Mouse (Mus musculus) ES-E14 (cell line): ENCODE measurements at regions not wholly inside any gene's neighbourhood (a gene's known extent, or its start where the extent isn't known, plus 50 kb on each side); places are given as distances from the start of the nearest gene placed in this dataset.

Source experiments
- DNase-seq: peaks from one replicate; pipeline ENCODE4 v3.0.0-alpha.2; 2013; ENCODE audit warnings: low read depth, low spot score
- H3K27ac ChIP-seq: 2 replicates; pipeline ENCODE4 v1.5.1; 2012; ENCODE audit warnings: low read depth, mild to moderate bottlenecking, low read length, moderate library complexity, mixed read lengths; ENCODE audit not compliant: poor library complexity, insufficient read depth, severe bottlenecking
- H3K36me3 ChIP-seq: 2 replicates; pipeline ENCODE4 v1.6.1; 2012; ENCODE audit warnings: mild to moderate bottlenecking, low read length, moderate library complexity, mixed read lengths; ENCODE audit not compliant: control insufficient read depth, poor library complexity, insufficient read depth, severe bottlenecking
- H3K4me1 ChIP-seq, 2 experiments: fragments of 150-350 bp in 1 of 2; sonication (generic) in 1 of 2; 2 replicates each; pipeline ENCODE4 v1.6.1; 2012; ENCODE audit warnings: low read length in 2 of 2, mild to moderate bottlenecking in 1 of 2, mixed read lengths in 1 of 2; ENCODE audit not compliant: control insufficient read depth in 2 of 2, insufficient read depth in 2 of 2, poor library complexity in 1 of 2
- H3K4me3 ChIP-seq, 2 experiments: fragments of 150-350 bp in 1 of 2; sonication (generic) in 1 of 2; 2 replicates each; pipeline ENCODE4 v1.5.1; 2012; ENCODE audit warnings: low read length in 2 of 2, low read depth in 1 of 2, mild to moderate bottlenecking in 1 of 2, mixed read lengths in 1 of 2; ENCODE audit not compliant: insufficient read depth in 1 of 2, poor library complexity in 1 of 2, severe bottlenecking in 1 of 2
- H3K9ac ChIP-seq: 2 replicates; pipeline ENCODE4 v1.6.1; 2012; ENCODE audit warnings: low read depth, mild to moderate bottlenecking, low read length, mixed read lengths; ENCODE audit not compliant: poor library complexity, insufficient read depth, severe bottlenecking
- H3K9me3 ChIP-seq: fragments of 150-350 bp; sonication (generic); 2 replicates; pipeline ENCODE4 v1.6.1; 2012; ENCODE audit warnings: low read depth, mild to moderate bottlenecking, low read length; ENCODE audit not compliant: control insufficient read depth, insufficient read depth
- CHD2 ChIP-seq: IDR thresholded peaks from 2 replicates; pipeline ENCODE4 v1.6.1; 2014; ENCODE audit warnings: mild to moderate bottlenecking, low read depth, low read length, inconsistent platforms
- HCFC1 ChIP-seq: IDR thresholded peaks from 2 replicates; pipeline ENCODE4 v1.6.1; 2012; ENCODE audit warnings: low read length, inconsistent platforms, borderline replicate concordance; ENCODE audit not compliant: insufficient read depth
- MAFK ChIP-seq: IDR thresholded peaks from 2 replicates; pipeline ENCODE4 v1.6.1; 2014; ENCODE audit warnings: mild to moderate bottlenecking, low read depth, low read length, inconsistent platforms; ENCODE audit not compliant: insufficient read depth
- ZC3H11A ChIP-seq: IDR thresholded peaks from 2 replicates; pipeline ENCODE4 v1.6.1; 2012; ENCODE audit warnings: low read depth, mild to moderate bottlenecking, inconsistent platforms, low read length, borderline replicate concordance
- ZNF384 ChIP-seq: IDR thresholded peaks from 2 replicates; pipeline ENCODE4 v1.6.1; 2012; ENCODE audit warnings: low read depth, low read length, inconsistent platforms
- in situ Hi-C, 2 experiments: fragments of 600-800 bp; cut with MboI; formaldehyde crosslinking; loops; one replicate each; pipeline ENCODE4 v1.15.1; 2025; ENCODE audit warnings: low sequenced_read_pairs in 2 of 2, inconsistent platforms in 1 of 2; ENCODE audit not compliant: unreplicated experiment in 2 of 2

- no peak overlapping the region for H3K4me3 ChIP-seq
- TF ChIP-seq ZC3H11A, result no peak
- TF ChIP-seq HCFC1, result no peak
- TF ChIP-seq MAFK, result no peak
- no peak for TF ChIP-seq CHD2
- TF ChIP-seq ZNF384, result no peak
- in situ Hi-C loops, result no loop called here
- no peaks in the 10 kb centered on the region for H3K4me1 ChIP-seq
- H3K9me3 ChIP-seq, result no peaks in the 10 kb centered on the region
- H3K36me3 ChIP-seq, result no peaks in the 10 kb centered on the region
- H3K27ac ChIP-seq, result no peak overlapping the region
- H3K9ac ChIP-seq, result no peak overlapping the region
- no peak for DNase-seq
Measured at GRCm38 (mm10) chr3:83451317-83451716, 314.8 kb upstream of the Sfrp2 start.

GRCm38 (mm10) chr3:83453462-83453861 lies 312.7 kb upstream of the Sfrp2 start:
- H3K4me1 ChIP-seq, result no peaks in the 10 kb centered on the region
- no peaks in the 10 kb centered on the region for H3K36me3 ChIP-seq
- no peak overlapping the region for H3K9ac ChIP-seq
- no peak for TF ChIP-seq MAFK
- no peak for TF ChIP-seq HCFC1
- no peak for TF ChIP-seq ZC3H11A
- no peak for TF ChIP-seq CHD2
- no peak for TF ChIP-seq ZNF384
- in situ Hi-C loops, result no loop called here
- no peak overlapping the region for H3K27ac ChIP-seq
- no peak overlapping the region for H3K4me3 ChIP-seq
- 0 out of 2 replicates have a peak, but pooled peaks cover 2% of the 10 kb centered on the region for H3K9me3 ChIP-seq
- no peak for DNase-seq

GRCm38 (mm10) chr3:83458450-83458849 lies 307.7 kb upstream of the Sfrp2 start:
- no peaks in the 10 kb centered on the region for H3K36me3 ChIP-seq
- 0 out of 2 replicates have a peak, but pooled peaks cover 2% of the 10 kb centered on the region for H3K9me3 ChIP-seq
- H3K4me3 ChIP-seq, result no peak overlapping the region
- no peaks in the 10 kb centered on the region for H3K4me1 ChIP-seq
- no peak overlapping the region for H3K27ac ChIP-seq
- TF ChIP-seq ZNF384, result no peak
- no peak for TF ChIP-seq ZC3H11A
- H3K9ac ChIP-seq, result no peak overlapping the region
- no peak for DNase-seq
- in situ Hi-C loops, result no loop called here

- no peak for DNase-seq
- H3K4me1 ChIP-seq, result no peaks in the 10 kb centered on the region
- H3K9ac ChIP-seq, result no peak overlapping the region
- TF ChIP-seq MAFK (no peak), CHD2 (no peak), HCFC1 (no peak), ZNF384 (no peak), ZC3H11A (no peak)
- no peaks in the 10 kb centered on the region for H3K9me3 ChIP-seq
- no peak overlapping the region for H3K4me3 ChIP-seq
- no peak overlapping the region for H3K27ac ChIP-seq
- no peaks in the 10 kb centered on the region for H3K36me3 ChIP-seq
- in situ Hi-C loops, result no loop called here
Measured at GRCm38 (mm10) chr3:83479251-83479650, 286.9 kb upstream of the Sfrp2 start.

GRCm38 (mm10) chr3:83480176-83480575 lies 285.9 kb upstream of the Sfrp2 start:
- TF ChIP-seq CHD2, result no peak
- no peak for TF ChIP-seq HCFC1
- TF ChIP-seq MAFK, result no peak
- TF ChIP-seq ZNF384, result no peak
- no peak for TF ChIP-seq ZC3H11A
- no peak overlapping the region for H3K4me3 ChIP-seq
- in situ Hi-C loops, result no loop called here
- DNase-seq, result no peak
- H3K4me1 ChIP-seq, result no peaks in the 10 kb centered on the region
- no peaks in the 10 kb centered on the region for H3K9me3 ChIP-seq
- H3K36me3 ChIP-seq, result no peaks in the 10 kb centered on the region
- no peak overlapping the region for H3K27ac ChIP-seq
- no peak overlapping the region for H3K9ac ChIP-seq
